Mouse (Mus musculus) adipose tissue, adult 10 weeks (tissue): ENCODE data around the gene Aars. TPM values are rescaled to one million over a fixed set of nuclear protein-coding genes. Genes with fewer than 3 reads are reported as not detected.

Source experiments
- polyA plus RNA-seq: library from polyadenylated mRNA; stranded (reverse); fragments of 350-450 nt; fragmentation: Illumina TruSeq; extraction: RNeasy Lipid Tissue Mini Kit (QIAGEN cat#74804); gene quantifications from one replicate; pipeline ENCODE4 v1.2.3, GENCODE M21; 2014; ENCODE audit warnings: low read depth, low replicate concordance

The Aars gene
- polyA plus RNA-seq: 35.5 TPM

DNA sequence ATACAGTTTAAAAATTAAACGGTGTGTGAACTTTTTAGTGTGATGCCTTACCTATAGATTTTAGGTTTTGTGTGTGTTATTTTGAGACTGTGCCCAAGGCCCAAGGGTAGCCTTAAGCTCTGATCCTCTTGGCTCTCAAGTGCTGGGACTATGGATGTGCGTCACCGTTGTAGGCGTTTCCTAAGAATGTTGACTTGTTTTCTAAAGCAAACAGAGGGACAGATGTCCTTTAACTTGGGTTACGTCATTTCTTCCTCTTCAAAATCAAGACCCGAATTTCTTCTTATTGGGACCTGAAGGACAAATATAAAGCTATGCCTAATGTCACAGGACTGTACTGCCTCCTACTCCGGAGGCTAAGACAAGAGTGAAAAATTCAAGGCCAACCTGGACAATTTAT is at the start of gene Aars:
Aars (plus strand) TSS at position 229 of the 400 bp plus-strand sequence.

DNA sequence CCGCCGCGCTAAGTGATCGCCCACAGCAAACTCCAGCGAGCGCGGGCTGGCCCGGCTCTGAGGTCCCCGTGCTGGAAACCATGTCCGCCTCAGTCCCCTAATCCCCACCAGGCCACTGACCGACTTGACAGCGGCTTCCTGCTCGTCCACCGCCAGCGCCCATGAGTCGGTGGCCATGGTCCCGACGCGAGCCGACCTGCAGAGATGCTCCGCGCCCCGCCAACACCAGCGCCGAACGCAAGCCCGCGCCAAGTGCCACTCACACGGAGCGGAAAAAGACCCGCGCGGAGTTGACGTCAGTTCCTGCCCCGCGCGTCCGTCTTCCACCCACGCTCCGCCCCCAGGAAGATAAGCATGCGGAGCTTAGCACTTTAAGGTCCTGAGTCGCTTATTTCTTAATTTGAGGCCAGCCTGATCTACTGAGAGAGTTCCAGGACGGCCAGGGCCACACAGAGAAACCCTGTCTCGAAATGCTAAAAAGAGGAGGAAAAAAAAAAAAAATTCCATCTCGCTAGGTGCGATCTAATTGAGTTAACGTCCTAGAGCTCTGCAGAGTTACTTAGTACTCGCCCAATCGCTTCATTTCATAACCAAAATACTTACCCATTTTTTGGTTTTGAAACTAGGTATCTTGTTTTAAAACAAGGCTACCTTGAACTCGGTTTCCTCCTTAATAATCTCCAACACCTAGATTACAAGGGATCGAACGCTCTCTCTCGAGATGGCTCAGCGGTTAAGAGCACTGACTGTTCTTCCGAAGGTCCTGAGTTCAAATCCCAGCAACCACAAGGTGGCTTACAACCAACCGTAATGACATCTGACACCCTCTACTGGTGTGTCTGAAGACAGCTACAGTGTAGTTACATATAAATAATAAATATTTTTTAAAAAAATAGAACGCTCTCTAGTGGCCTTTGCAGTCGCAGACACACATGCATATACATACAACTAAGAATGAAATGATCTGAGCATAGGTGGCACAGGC is 35.1 kb upstream of the Aars start, which contains the start of gene Ddx19a:
Ddx19a (minus strand) TSS at position 254 of the 985 bp plus-strand sequence.

DNA sequence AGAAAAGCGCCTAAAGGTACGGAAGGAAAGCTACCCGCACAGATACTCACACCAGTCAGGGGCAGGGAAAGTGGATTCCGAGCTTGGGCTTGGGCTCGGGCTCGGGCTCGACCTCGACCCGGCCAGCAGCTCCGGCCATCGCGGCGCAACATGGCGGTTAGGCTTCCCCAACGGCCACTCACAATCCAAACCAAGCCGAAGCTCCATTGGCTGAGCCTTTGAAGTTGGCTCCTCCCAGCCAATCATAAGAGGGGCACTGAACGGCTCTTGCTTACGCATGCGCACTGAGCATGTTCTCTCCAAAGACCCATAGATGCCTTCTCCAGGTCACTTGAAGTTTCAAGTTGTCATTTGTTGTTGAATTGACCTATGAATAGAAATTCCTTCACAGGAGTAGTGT is 1.4 kb upstream of the Aars start, which contains the start of gene Ddx19b:
Ddx19b (minus strand) TSS at position 180 of the 400 bp plus-strand sequence.

DNA sequence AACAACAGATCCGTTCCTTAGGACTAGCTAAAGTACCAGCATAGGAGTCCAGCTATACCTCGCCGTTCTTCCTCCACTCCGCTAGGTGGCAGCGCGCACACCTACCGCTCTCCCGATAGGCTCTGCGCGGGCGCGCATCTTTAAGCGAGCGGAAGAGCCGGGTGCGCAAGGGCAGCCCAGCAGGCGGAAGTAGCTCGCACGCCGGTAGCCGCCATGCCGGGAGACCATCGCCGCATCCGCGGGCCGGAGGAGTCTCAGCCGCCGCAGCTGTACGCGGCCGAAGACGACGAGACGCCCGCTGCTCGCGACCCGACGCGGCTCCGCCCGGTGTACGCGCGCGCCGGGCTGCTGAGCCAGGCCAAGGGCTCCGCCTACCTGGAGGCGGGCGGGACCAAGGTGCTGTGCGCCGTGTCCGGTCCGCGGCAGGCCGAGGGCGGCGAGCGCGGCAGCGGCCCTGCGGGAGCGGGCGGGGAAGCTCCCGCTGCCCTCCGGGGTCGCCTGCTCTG is 23.3 kb downstream of the Aars start, which contains the start of gene Exosc6:
Exosc6 (plus strand) TSS at position 182 of the 506 bp plus-strand sequence.

DNA sequence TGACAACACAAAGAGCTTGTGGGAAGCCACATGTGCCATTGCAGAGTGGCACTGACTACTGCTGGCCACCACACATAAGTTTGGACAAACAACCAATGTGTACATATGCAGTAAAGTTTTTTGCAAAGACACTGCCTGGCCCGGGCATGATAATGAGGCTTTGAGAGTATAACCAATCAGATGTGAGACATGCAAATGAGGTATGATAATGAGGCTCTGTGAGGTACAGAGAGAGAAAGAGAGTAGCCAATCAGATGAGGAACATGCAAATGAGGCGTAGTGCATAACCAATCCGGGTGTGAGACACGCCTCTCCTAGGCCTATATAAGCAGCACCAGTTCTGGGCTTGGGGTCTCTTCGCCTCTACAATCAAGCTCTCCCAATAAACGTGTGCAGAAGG is 59.4 kb downstream of the Aars start, which contains the start of gene Clec18a:
Clec18a (minus strand) TSS at position 101 of the 400 bp plus-strand sequence.

DNA sequence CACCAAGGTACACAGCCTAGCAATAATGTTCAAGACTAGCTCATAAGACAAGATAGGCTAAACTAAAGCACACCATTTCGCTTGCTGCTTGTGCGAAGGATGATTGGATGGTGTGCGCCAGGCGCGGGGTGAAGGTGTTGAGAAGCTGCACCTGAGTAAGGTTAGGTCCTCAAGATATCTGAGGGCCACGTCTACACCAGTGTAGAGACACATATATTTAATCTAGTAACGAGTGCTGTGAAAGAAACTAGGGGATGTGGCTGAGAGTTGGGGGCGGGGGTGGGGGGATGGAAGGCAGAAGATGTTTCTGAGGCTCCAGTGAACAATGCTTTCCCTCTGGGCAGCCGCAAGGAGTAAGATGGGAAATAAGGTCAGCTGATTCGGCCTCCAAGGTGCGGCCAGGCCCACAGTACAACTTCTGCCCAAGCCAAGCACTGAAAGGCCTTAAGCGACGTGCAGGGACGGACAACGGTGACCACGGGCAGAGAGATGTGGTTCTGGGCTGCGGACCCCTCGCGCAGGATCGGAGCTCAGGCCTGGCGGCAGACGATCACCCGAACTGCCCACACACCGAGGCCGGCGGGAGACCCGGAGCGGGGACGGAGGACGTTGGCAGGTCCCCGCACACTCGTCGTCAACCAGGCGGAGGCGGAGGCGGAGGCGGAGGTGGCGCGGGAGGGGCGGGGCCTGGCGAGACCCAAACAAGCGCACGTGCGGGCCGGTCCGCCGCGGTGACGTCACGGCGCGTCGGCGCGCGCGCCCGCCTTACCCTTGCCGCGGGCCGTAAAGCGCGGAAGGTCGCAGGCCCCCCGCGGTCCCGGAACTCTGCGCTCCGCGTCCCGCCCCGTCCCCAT is 61.1 kb downstream of the Aars start, which contains the start of gene Pdpr:
Pdpr (plus strand) TSS at position 766 of the 854 bp plus-strand sequence.

Other genes starting within 250 kb of the Aars start
- 39.2 TPM for gene Il34, start 227.2 kb upstream of the Aars start, polyA plus RNA-seq
- gene Cog4, start 186.5 kb upstream of the Aars start, polyA plus RNA-seq: 62.1 TPM
- 38.6 TPM for gene Sf3b3, start 186.4 kb upstream of the Aars start, polyA plus RNA-seq
- gene Fuk, start 130.7 kb upstream of the Aars start, polyA plus RNA-seq: 9.1 TPM
- 112 TPM for gene St3gal2, start 113.2 kb upstream of the Aars start, polyA plus RNA-seq
- 38.7 TPM for gene Ddx19a, start 35.3 kb upstream of the Aars start, polyA plus RNA-seq
- gene Ddx19b, start 1.4 kb upstream of the Aars start, polyA plus RNA-seq: 12.1 TPM
- gene Exosc6, start 23.2 kb downstream of the Aars start, polyA plus RNA-seq: 0.63 TPM
- gene Clec18a, start 59.3 kb downstream of the Aars start, polyA plus RNA-seq: 23.4 TPM
- 14.6 TPM for gene Pdpr, start 61.5 kb downstream of the Aars start, polyA plus RNA-seq
- gene Glg1, start 226.1 kb downstream of the Aars start, polyA plus RNA-seq: 49.2 TPM